Mouse (Mus musculus) liver, adult 2 months (tissue): ENCODE measurements around the gene Olfr435. TPM values are rescaled to one million over a fixed set of nuclear protein-coding genes. Genes with fewer than 3 reads are reported as not detected.
A peak's percentile ranks its signal among the peaks of the same experiment; 100 is the strongest.

Source experiments
- DNase-seq: peaks from one replicate; pipeline ENCODE4 v3.0.0-alpha.2; 2011; ENCODE audit warnings: low read depth, low spot score; ENCODE audit errors: extremely low read depth
- H3K27ac ChIP-seq: fragments of 200-500 bp; replicated peaks from 2 replicates; pipeline ENCODE4 v1.5.1; 2012; ENCODE audit warnings: low read depth, mild to moderate bottlenecking, control low read depth, inconsistent platforms, low read length; ENCODE audit not compliant: insufficient read depth
- H3K27me3 ChIP-seq: fragments of 200-500 bp; 2 replicates; pipeline ENCODE4 v1.6.1; 2012; ENCODE audit warnings: mild to moderate bottlenecking, moderate library complexity, low read length, inconsistent platforms; ENCODE audit not compliant: control insufficient read depth, insufficient read depth
- H3K36me3 ChIP-seq: fragments of 200-500 bp; 2 replicates; pipeline ENCODE4 v1.6.1; 2012; ENCODE audit warnings: low read length, inconsistent platforms; ENCODE audit not compliant: control insufficient read depth, insufficient read depth
- H3K4me1 ChIP-seq: fragments of 200-500 bp; 2 replicates; pipeline ENCODE4 v1.6.1; 2011; ENCODE audit warnings: low read length; ENCODE audit not compliant: control insufficient read depth, insufficient read depth
- H3K4me3 ChIP-seq: fragments of 200-500 bp; 2 replicates; pipeline ENCODE4 v1.5.1; 2011; ENCODE audit warnings: low read depth, mild to moderate bottlenecking, control low read depth, low read length, moderate library complexity; ENCODE audit not compliant: insufficient read depth
- H3K79me2 ChIP-seq: fragments of 200-500 bp; 2 replicates; pipeline ENCODE4 v1.6.1; 2012; ENCODE audit warnings: inconsistent platforms, mild to moderate bottlenecking, low read length, moderate library complexity; ENCODE audit not compliant: control insufficient read depth, insufficient read depth
- H3K9ac ChIP-seq: fragments of 200-500 bp; 2 replicates; pipeline ENCODE4 v1.6.1; 2012; ENCODE audit warnings: low read depth, mild to moderate bottlenecking, control low read depth, inconsistent platforms, low read length
- CTCF ChIP-seq: fragments of 200-500 bp; IDR thresholded peaks from 2 replicates; pipeline ENCODE4 v1.5.1; 2011; ENCODE audit warnings: low read depth, low read length, control low read depth
- POLR2A ChIP-seq: fragments of 200-500 bp; IDR thresholded peaks from 2 replicates; pipeline ENCODE4 v1.6.1; 2011; ENCODE audit warnings: low read length, control low read depth; ENCODE audit not compliant: insufficient read depth; ENCODE audit errors: extremely low read depth
- WGBS: fragments of 180-500 bp; shearing (Covaris S2); methylation state at CpG from one replicate; pipeline ENCODE4 v1.1.7; 2018; 5-methylcytosine and 5-hydroxymethylcytosine counted together
- polyA plus RNA-seq: library from polyadenylated mRNA; depleted of rRNA; stranded (reverse); fragments of >200 nt; gene quantifications from 2 replicates; pipeline ENCODE4 v1.2.3, GENCODE M21; 2012; rRNA removed
- total RNA-seq: library from RNA; depleted of rRNA; stranded (reverse); fragments of >200 nt; gene quantifications from 2 replicates; pipeline ENCODE4 v1.2.3, GENCODE M21; 2014; rRNA removed

Gene Olfr435
- total and polyA plus RNA-seq, 2 experiments = not detected

- Histone ChIP-seq H3K27ac (no peak overlapping the region), H3K36me3 (no peaks in the 10 kb centered on the region), H3K4me3 (no peak overlapping the region), H3K4me1 (no peaks in the 10 kb centered on the region), H3K27me3 (no peaks in the 10 kb centered on the region), H3K9ac (no peak overlapping the region), H3K79me2 (no peaks in the 10 kb centered on the region)
- TF ChIP-seq CTCF (peak; percentile 23; the same call in 1 of the 2 replicates), POLR2A (no peak)
- WGBS = 11% methylated on average over 4 of the region's 4 CpGs
- DNase-seq = no peak
These were observed 45.1 kb downstream of the Olfr435 start for GRCm38 (mm10) chr6:43242061-43242460.

- no peak overlapping the region for H3K27ac ChIP-seq
- H3K36me3 ChIP-seq = no peaks in the 10 kb centered on the region
- 62% methylated on average over 3 of the region's 3 CpGs for WGBS
- H3K4me3 ChIP-seq = no peak overlapping the region
- no peak overlapping the region for H3K9ac ChIP-seq
- no peak for TF ChIP-seq CTCF
- no peak for TF ChIP-seq POLR2A
- H3K27me3 ChIP-seq = no peaks in the 10 kb centered on the region
- no peaks in the 10 kb centered on the region for H3K79me2 ChIP-seq
- H3K4me1 ChIP-seq = no peaks in the 10 kb centered on the region
- no peak for DNase-seq
These were observed 50.5 kb downstream of the Olfr435 start for GRCm38 (mm10) chr6:43247396-43247795.

GRCm38 (mm10) chr6:43252994-43253393 is 56.0 kb downstream of the Olfr435 start:
- H3K36me3 ChIP-seq = no peaks in the 10 kb centered on the region
- no peak overlapping the region for H3K4me3 ChIP-seq
- no peak overlapping the region for H3K27ac ChIP-seq
- H3K4me1 ChIP-seq = no peaks in the 10 kb centered on the region
- H3K9ac ChIP-seq = no peak overlapping the region
- 74% methylated on average over 1 of the region's 1 CpGs for WGBS
- no peak for DNase-seq
- H3K27me3 ChIP-seq = no peaks in the 10 kb centered on the region
- no peak for TF ChIP-seq CTCF
- TF ChIP-seq POLR2A = no peak
- H3K79me2 ChIP-seq = no peaks in the 10 kb centered on the region

Other genes starting within 250 kb of the Olfr435 start
- not detected in 2 replicates for gene Olfr444, start 248.1 kb upstream of the Olfr435 start, total RNA-seq
- gene Olfr444, start 248.1 kb upstream of the Olfr435 start, polyA plus RNA-seq = not detected in 2 replicates
- not detected in 2 replicates for gene Olfr441, start 90.8 kb upstream of the Olfr435 start, total RNA-seq
- gene Olfr441, start 90.8 kb upstream of the Olfr435 start, polyA plus RNA-seq = not detected in 2 replicates
- gene Olfr237-ps1, start 50.6 kb upstream of the Olfr435 start, total RNA-seq = not detected in 2 replicates
- not detected in 2 replicates for gene Olfr237-ps1, start 50.6 kb upstream of the Olfr435 start, polyA plus RNA-seq
- gene Olfr437, start 33.9 kb upstream of the Olfr435 start, total RNA-seq = not detected in 2 replicates
- gene Olfr437, start 33.9 kb upstream of the Olfr435 start, polyA plus RNA-seq = not detected in 2 replicates
- not detected in 2 replicates for gene Olfr13, start 25.0 kb upstream of the Olfr435 start, total RNA-seq
- gene Olfr13, start 25.0 kb upstream of the Olfr435 start, polyA plus RNA-seq = not detected in 2 replicates
- gene Olfr434, start 15.9 kb downstream of the Olfr435 start, total RNA-seq = not detected in 2 replicates
- gene Olfr434, start 15.9 kb downstream of the Olfr435 start, polyA plus RNA-seq = not detected in 2 replicates
- not detected in 2 replicates for gene Olfr47, start 34.4 kb downstream of the Olfr435 start, total RNA-seq
- gene Olfr47, start 34.4 kb downstream of the Olfr435 start, polyA plus RNA-seq = not detected in 2 replicates
- 10.4 and 11.9 TPM in 2 replicates for gene Arhgef5, start 68.4 kb downstream of the Olfr435 start, total RNA-seq
- gene Arhgef5, start 68.4 kb downstream of the Olfr435 start, polyA plus RNA-seq = 9.4 and 11.4 TPM in 2 replicates
- not detected in 2 replicates for gene Nobox, start 112.4 kb downstream of the Olfr435 start, total RNA-seq
- gene Nobox, start 112.4 kb downstream of the Olfr435 start, polyA plus RNA-seq = 0.04 TPM in 1 of 2 replicates, not detected in the other